Mouse (Mus musculus) ES-Bruce4 (cell line): Measurements from ENCODE around the gene Arhgef19.

Experiments used
- CTCF ChIP-seq: IDR thresholded peaks from one replicate; pipeline ENCODE4 v1.8.1; 2011; ENCODE audit warnings: low read depth, low read length
- EP300 ChIP-seq: IDR thresholded peaks from 2 replicates; pipeline ENCODE4 v1.6.1; 2011; ENCODE audit warnings: low read depth, low read length; ENCODE audit not compliant: insufficient read depth
- POLR2A ChIP-seq: IDR thresholded peaks from one replicate; pipeline ENCODE4 v1.8.1; 2011; ENCODE audit warnings: low read length; ENCODE audit not compliant: insufficient read depth

GRCm38 (mm10) chr4:141273296-141273695 is 34.0 kb downstream of the Arhgef19 start:
- TF ChIP-seq POLR2A (no peak), EP300 (0 out of 2 replicates have a peak, but pooled peaks have one; percentile 51), CTCF (peak; percentile 96)
